8 mouse cellular contexts compared by ENCODE assay signal in the genomic region with DNA sequence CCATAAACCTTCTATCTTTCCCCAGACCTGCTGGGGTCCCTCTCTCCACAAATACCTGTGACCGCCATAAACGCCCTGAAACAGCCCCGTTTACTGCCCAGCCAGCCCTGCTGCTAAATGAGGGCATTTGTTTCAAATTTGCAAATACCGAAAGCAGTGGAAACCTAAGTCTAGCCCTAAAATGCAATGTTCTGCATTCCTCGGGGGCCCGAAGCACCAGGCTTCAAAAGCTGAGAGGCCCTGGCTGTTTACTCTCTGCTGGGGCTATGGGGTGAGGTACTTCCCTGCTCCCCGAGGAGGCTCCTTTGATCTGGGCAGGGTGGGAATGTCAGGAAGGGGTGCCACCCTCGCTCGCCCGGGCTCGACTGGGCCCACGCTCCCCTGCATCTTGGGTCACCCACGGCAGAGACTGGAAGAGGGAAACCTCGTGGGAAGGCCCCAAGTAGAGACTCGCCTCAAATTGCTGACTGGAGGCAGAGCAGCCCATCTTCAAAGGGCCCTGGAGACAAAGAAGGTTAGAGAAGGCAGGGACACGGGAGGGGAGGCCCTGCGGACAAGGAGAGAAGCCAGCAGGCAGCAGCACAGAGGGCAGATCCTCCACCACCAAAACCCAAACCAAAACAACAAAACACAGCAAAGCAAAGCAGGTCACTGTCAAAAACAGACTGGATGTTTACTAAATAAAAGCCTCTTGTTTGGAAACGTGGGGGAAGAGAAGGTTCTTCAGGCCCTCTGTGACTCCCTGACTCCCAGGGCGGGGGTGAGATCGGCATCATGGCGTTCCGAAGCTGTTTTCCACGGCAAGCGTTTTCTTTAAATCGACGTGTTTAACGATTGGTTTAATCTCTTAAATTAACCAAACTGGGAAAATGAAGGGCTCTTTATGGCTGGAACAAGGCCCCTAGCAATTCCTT. TPM values are rescaled to one million over a fixed set of nuclear protein-coding genes. Genes with fewer than 3 reads are reported as not detected.
DNase-seq lines count a peak whose midpoint lies in the region; ATAC-seq and TF ChIP-seq lines count a peak whose summit lies in the region.

No protein-coding gene starts in this region.

- peak overlapping the region; percentile 55 for H3K4me2 ChIP-seq in lung, embryonic 14.5 days
- H3K4me2 ChIP-seq in forebrain, embryonic 13.5 days: peak overlapping the region; percentile 46
- peak overlapping the region; percentile 7; the same call in 1 of the 2 replicates for H3K4me2 ChIP-seq in liver, embryonic 12.5 days
- H3K4me2 ChIP-seq in stomach, embryonic 15.5 days: peak overlapping the region; percentile 44

- H3K4me3 ChIP-seq in lung, embryonic 14.5 days (ENCODE audit: low read depth, low read length): peak overlapping the region; percentile 14
- no peak overlapping the region for H3K4me3 ChIP-seq in lung, adult 2 months (replicated peaks; ENCODE audit: extremely low read depth, low read depth, low read length)
- peak overlapping the region; percentile 3; the same call in 1 of the 2 replicates for H3K4me3 ChIP-seq in forebrain, embryonic 13.5 days
- H3K4me3 ChIP-seq in liver, embryonic 12.5 days: no peak overlapping the region
- peak overlapping the region; percentile 9 for H3K4me3 ChIP-seq in stomach, embryonic 15.5 days (replicated peaks)

- no peaks in the 10 kb centered on the region for H3K9me3 ChIP-seq in lung, embryonic 14.5 days (ENCODE audit: low read depth, low read length)
- H3K9me3 ChIP-seq in forebrain, embryonic 13.5 days (replicated peaks): no peaks in the 10 kb centered on the region
- H3K9me3 ChIP-seq in liver, embryonic 12.5 days (replicated peaks): no peaks in the 10 kb centered on the region
- H3K9me3 ChIP-seq in stomach, embryonic 15.5 days: no peaks in the 10 kb centered on the region

- no peaks in the 10 kb centered on the region for H3K27me3 ChIP-seq in lung, embryonic 14.5 days (ENCODE audit: insufficient read depth, low read length)
- no peaks in the 10 kb centered on the region for H3K27me3 ChIP-seq in forebrain, embryonic 13.5 days
- H3K27me3 ChIP-seq in liver, embryonic 12.5 days (replicated peaks): peaks cover 8% of the 10 kb centered on the region; the same call in 1 of the 2 replicates
- no peaks in the 10 kb centered on the region for H3K27me3 ChIP-seq in stomach, embryonic 15.5 days (replicated peaks)

- TF ChIP-seq POLR2A in lung, adult 2 months (IDR thresholded peaks at IDR 0.05; ENCODE audit: borderline replicate concordance, extremely low read depth, low read depth, low read length): no peak

- peaks cover 68% of the 10 kb centered on the region for H3K4me1 ChIP-seq in lung, embryonic 14.5 days (ENCODE audit: insufficient read depth)
- H3K4me1 ChIP-seq in lung, adult 2 months (ENCODE audit: control insufficient read depth, insufficient read depth, low read length): peaks cover 14% of the 10 kb centered on the region
- peaks cover 70% of the 10 kb centered on the region for H3K4me1 ChIP-seq in forebrain, embryonic 13.5 days
- H3K4me1 ChIP-seq in liver, embryonic 12.5 days: peaks cover 49% of the 10 kb centered on the region
- peaks cover 80% of the 10 kb centered on the region for H3K4me1 ChIP-seq in stomach, embryonic 15.5 days

- H3K9ac ChIP-seq in lung, embryonic 14.5 days: peak overlapping the region; percentile 27
- peak overlapping the region; percentile 55 for H3K9ac ChIP-seq in forebrain, embryonic 13.5 days
- H3K9ac ChIP-seq in liver, embryonic 12.5 days: no peak overlapping the region; the same call in 1 of the 2 replicates
- peak overlapping the region; percentile 19; the same call in 1 of the 2 replicates for H3K9ac ChIP-seq in stomach, embryonic 15.5 days

- 9% methylated on average over 27 of the region's 27 CpGs for WGBS in lung, embryonic 14.5 days
- WGBS in lung, adult 2 months: 38% methylated on average over 27 of the region's 27 CpGs
- WGBS in forebrain, embryonic 13.5 days: 4% methylated on average over 27 of the region's 27 CpGs
- WGBS in liver, embryonic 12.5 days (ENCODE audit: insufficient replicate concordance): 47% methylated on average over 27 of the region's 27 CpGs
- WGBS in stomach, embryonic 15.5 days: 19% methylated on average over 27 of the region's 27 CpGs

- H3K36me3 ChIP-seq in lung, embryonic 14.5 days (ENCODE audit: insufficient read depth): no peaks in the 10 kb centered on the region
- H3K36me3 ChIP-seq in forebrain, embryonic 13.5 days (ENCODE audit: poor library complexity, severe bottlenecking): no peaks in the 10 kb centered on the region
- no peaks in the 10 kb centered on the region for H3K36me3 ChIP-seq in liver, embryonic 12.5 days
- H3K36me3 ChIP-seq in stomach, embryonic 15.5 days: no peaks in the 10 kb centered on the region

- no peak for TF ChIP-seq CTCF in lung, embryonic 14.5 days (IDR thresholded peaks at IDR 0.05; ENCODE audit: low read depth)
- no peak for TF ChIP-seq CTCF in lung, adult 2 months (IDR thresholded peaks at IDR 0.05; ENCODE audit: insufficient read depth, low read length)

- ATAC-seq in lung, embryonic 14.5 days (ENCODE audit: insufficient read depth): peak; percentile 18; the same call in 1 of the 2 replicates
- 0 out of 2 replicates have a peak, but pooled peaks have one; percentile 28 for ATAC-seq in forebrain, embryonic 13.5 days
- no peak for ATAC-seq in liver, embryonic 12.5 days
- peak; percentile 33; the same call in 1 of the 2 replicates for ATAC-seq in stomach, embryonic 15.5 days (ENCODE audit: insufficient read depth, low FRiP score, low read depth)
- no peak for ATAC-seq in CD4-positive, CD25-positive, alpha-beta regulatory T cell, adult 4 months

- peak overlapping the region; percentile 95 for H3K27ac ChIP-seq in lung, embryonic 14.5 days (ENCODE audit: low read depth)
- peak overlapping the region; percentile 86 for H3K27ac ChIP-seq in forebrain, embryonic 13.5 days
- peak overlapping the region; percentile 50 for H3K27ac ChIP-seq in liver, embryonic 12.5 days
- peak overlapping the region; percentile 92 for H3K27ac ChIP-seq in stomach, embryonic 15.5 days

- DNase-seq in lung, embryonic 14.5 days: peak; percentile 59
- DNase-seq in lung, adult 2 months: no peak
- DNase-seq in gastrocnemius, postnatal 4 days (ENCODE audit: low spot score in 2 of 2): no peak
- DNase-seq in heart, adult 9 months (ENCODE audit: low spot score in 2 of 2): no peak

RNA-seq across cellular contexts. Expression of a gene that starts 10.3 kb away (rescaled TPM):
- 79.5 and 99.3 TPM in 2 replicates for polyA plus RNA-seq in lung, embryonic 14.5 days (2014; fragmentation: Nextera tagmentation; extraction: Ambion mirVana)
- 52.6 and 57.3 TPM in 2 replicates for polyA plus RNA-seq in lung, adult 2 months (2012; rRNA removed)
- 32.5 and 35.3 TPM in 2 replicates for polyA plus RNA-seq in forebrain, embryonic 13.5 days (2015; fragmentation: Nextera tagmentation; extraction: Ambion mirVana)
- polyA plus RNA-seq in liver, embryonic 12.5 days (2016; fragmentation: Nextera tagmentation; extraction: Ambion mirVana): 16.8 and 17.7 TPM in 2 replicates
- 87.6 and 89.8 TPM in 2 replicates for polyA plus RNA-seq in stomach, embryonic 15.5 days (2015; fragmentation: Nextera tagmentation; extraction: Ambion mirVana)
- not detected for polyA plus RNA-seq in CD4-positive, CD25-positive, alpha-beta regulatory T cell, adult 4 months (2017; shearing (Covaris generic))
- total RNA-seq in gastrocnemius, postnatal 4 days (2021): 10 to 100 TPM; 46.2 to 50.0 TPM

RNA-seq across cellular contexts. Expression of a gene that starts 26.8 kb away (rescaled TPM):
- polyA plus RNA-seq in lung, embryonic 14.5 days (2014; fragmentation: Nextera tagmentation; extraction: Ambion mirVana): 20.2 and 21.4 TPM in 2 replicates
- 22.6 and 24.1 TPM in 2 replicates for polyA plus RNA-seq in lung, adult 2 months (2012; rRNA removed)
- polyA plus RNA-seq in forebrain, embryonic 13.5 days (2015; fragmentation: Nextera tagmentation; extraction: Ambion mirVana): 44.3 and 47.7 TPM in 2 replicates
- 6.3 and 6.6 TPM in 2 replicates for polyA plus RNA-seq in liver, embryonic 12.5 days (2016; fragmentation: Nextera tagmentation; extraction: Ambion mirVana)
- 38.4 and 41.4 TPM in 2 replicates for polyA plus RNA-seq in stomach, embryonic 15.5 days (2015; fragmentation: Nextera tagmentation; extraction: Ambion mirVana)
- 10 to 100 TPM; 13.6 to 14.7 TPM for polyA plus RNA-seq in CD4-positive, CD25-positive, alpha-beta regulatory T cell, adult 4 months (2017; shearing (Covaris generic))
- 10 to 100 TPM; 21.6 to 24.1 TPM for total RNA-seq in gastrocnemius, postnatal 4 days (2021)

RNA-seq across cellular contexts. Expression of a gene that starts 27.0 kb away (rescaled TPM):
- polyA plus RNA-seq in lung, embryonic 14.5 days (2014; fragmentation: Nextera tagmentation; extraction: Ambion mirVana): 113 and 114 TPM in 2 replicates
- 52.1 and 61.5 TPM in 2 replicates for polyA plus RNA-seq in lung, adult 2 months (2012; rRNA removed)
- polyA plus RNA-seq in forebrain, embryonic 13.5 days (2015; fragmentation: Nextera tagmentation; extraction: Ambion mirVana): 89.0 and 97.3 TPM in 2 replicates
- polyA plus RNA-seq in liver, embryonic 12.5 days (2016; fragmentation: Nextera tagmentation; extraction: Ambion mirVana): 95.0 and 106 TPM in 2 replicates
- 112 and 126 TPM in 2 replicates for polyA plus RNA-seq in stomach, embryonic 15.5 days (2015; fragmentation: Nextera tagmentation; extraction: Ambion mirVana)
- polyA plus RNA-seq in CD4-positive, CD25-positive, alpha-beta regulatory T cell, adult 4 months (2017; shearing (Covaris generic)): 10 to 100 TPM; 57.0 to 65.9 TPM
- 100 to 1,000 TPM; 104 to 107 TPM for total RNA-seq in gastrocnemius, postnatal 4 days (2021)

RNA-seq across cellular contexts. Expression of a gene that starts 31.1 kb away (rescaled TPM):
- polyA plus RNA-seq in lung, embryonic 14.5 days (2014; fragmentation: Nextera tagmentation; extraction: Ambion mirVana): 36.6 TPM in 2 replicates
- 40.1 and 45.7 TPM in 2 replicates for polyA plus RNA-seq in lung, adult 2 months (2012; rRNA removed)
- 33.5 and 39.0 TPM in 2 replicates for polyA plus RNA-seq in forebrain, embryonic 13.5 days (2015; fragmentation: Nextera tagmentation; extraction: Ambion mirVana)
- 16.9 and 18.3 TPM in 2 replicates for polyA plus RNA-seq in liver, embryonic 12.5 days (2016; fragmentation: Nextera tagmentation; extraction: Ambion mirVana)
- polyA plus RNA-seq in stomach, embryonic 15.5 days (2015; fragmentation: Nextera tagmentation; extraction: Ambion mirVana): 42.9 and 49.5 TPM in 2 replicates
- 1 to 10 TPM; 3.3 to 5.9 TPM for polyA plus RNA-seq in CD4-positive, CD25-positive, alpha-beta regulatory T cell, adult 4 months (2017; shearing (Covaris generic))
- total RNA-seq in gastrocnemius, postnatal 4 days (2021): 100 to 1,000 TPM; 100 to 101 TPM

RNA-seq across cellular contexts. Expression of a gene that starts 55.1 kb away (rescaled TPM):
- polyA plus RNA-seq in lung, embryonic 14.5 days (2014; fragmentation: Nextera tagmentation; extraction: Ambion mirVana): 47.6 and 48.5 TPM in 2 replicates
- 27.3 and 30.8 TPM in 2 replicates for polyA plus RNA-seq in lung, adult 2 months (2012; rRNA removed)
- polyA plus RNA-seq in forebrain, embryonic 13.5 days (2015; fragmentation: Nextera tagmentation; extraction: Ambion mirVana): 54.5 and 59.7 TPM in 2 replicates
- 37.0 and 37.3 TPM in 2 replicates for polyA plus RNA-seq in liver, embryonic 12.5 days (2016; fragmentation: Nextera tagmentation; extraction: Ambion mirVana)
- polyA plus RNA-seq in stomach, embryonic 15.5 days (2015; fragmentation: Nextera tagmentation; extraction: Ambion mirVana): 53.2 and 57.2 TPM in 2 replicates
- polyA plus RNA-seq in CD4-positive, CD25-positive, alpha-beta regulatory T cell, adult 4 months (2017; shearing (Covaris generic)): 10 to 100 TPM; 47.2 to 62.6 TPM
- 10 to 100 TPM; 17.9 to 21.6 TPM for total RNA-seq in gastrocnemius, postnatal 4 days (2021)

Comparison
In these comparisons a context has a peak if more than half of its experiments do, and no peak if none do; other contexts are left out.
1. H3K4me3 ChIP-seq: peak in lung, embryonic 14.5 days (single experiment), forebrain, embryonic 13.5 days (single experiment) and stomach, embryonic 15.5 days (single experiment); none in lung, adult 2 months (single experiment) and liver, embryonic 12.5 days (single experiment).
2. ATAC-seq: peak in lung, embryonic 14.5 days (single experiment), forebrain, embryonic 13.5 days (single experiment) and stomach, embryonic 15.5 days (single experiment); none in liver, embryonic 12.5 days (single experiment) and CD4-positive, CD25-positive, alpha-beta regulatory T cell, adult 4 months (single experiment).
3. RNA of a gene that starts 10.3 kb away (polyA plus RNA-seq): 79.5 to 99.3 TPM in lung, embryonic 14.5 days, 87.6 to 89.8 TPM in stomach, embryonic 15.5 days, 52.6 to 57.3 TPM in lung, adult 2 months, 32.5 to 35.3 TPM in forebrain, embryonic 13.5 days and 16.8 to 17.7 TPM in liver, embryonic 12.5 days; not detected in CD4-positive, CD25-positive, alpha-beta regulatory T cell, adult 4 months; every median in the first group is over 10 times any median in the second.
4. Peak in every context shown above with its lines, with median percentiles within 50 percentile points of each other: H3K27ac ChIP-seq and H3K4me2 ChIP-seq.